Mouse (Mus musculus): ENCODE data around the gene Hrh2.

Gene Hrh2

GRCm38 (mm10) chr13:54192021-54192481 lies at the start of gene Hrh2:
Hrh2 (plus strand) TSS chr13:54192129.
- no peak for DNase-seq

DNA sequence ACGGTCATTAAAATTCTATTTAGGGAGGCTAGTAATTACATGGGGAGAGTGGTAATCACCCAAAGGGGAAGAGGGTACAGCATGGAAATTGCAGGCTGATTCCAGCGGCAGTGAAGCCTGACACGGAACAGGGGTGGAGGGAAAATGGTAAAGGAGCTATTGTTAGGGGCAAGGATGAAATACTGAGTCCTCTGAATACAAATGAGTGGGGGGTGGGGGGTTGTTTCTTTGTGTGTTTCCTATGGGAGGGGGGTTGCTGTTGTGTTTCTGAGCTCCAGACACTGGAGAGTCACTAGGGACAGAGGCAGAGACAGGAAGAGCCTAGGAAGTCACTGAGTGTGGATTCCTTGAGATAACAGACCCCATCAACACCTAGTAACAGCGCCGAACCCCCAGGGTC lies 48.1 kb upstream of the Hrh2 start:
- DNase-seq = no peak

GRCm38 (mm10) chr13:54144624-54145023 lies 47.3 kb upstream of the Hrh2 start:
- no peak for DNase-seq

- DNase-seq = no peak
Measured at GRCm38 (mm10) chr13:54147328-54147727, 44.6 kb upstream of the Hrh2 start.

DNA sequence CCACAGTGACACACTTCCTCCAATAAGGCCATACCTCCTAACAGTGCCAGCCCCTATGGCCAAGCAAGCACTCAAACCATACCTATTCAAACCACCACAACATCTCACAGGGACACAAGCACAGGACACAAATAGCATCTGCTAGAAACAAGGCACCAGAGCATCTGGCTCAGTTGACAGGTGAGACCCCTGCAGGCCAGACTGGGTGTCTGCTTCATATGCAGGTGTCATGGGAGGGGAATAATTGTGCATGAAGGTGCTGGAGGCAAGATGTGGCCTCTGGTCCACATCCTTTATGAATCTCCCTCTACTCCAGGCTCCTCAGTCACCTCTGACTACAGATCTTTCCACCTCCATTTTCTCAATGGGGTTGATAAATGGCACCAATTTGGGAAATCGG lies 39.5 kb upstream of the Hrh2 start:
- no peak for DNase-seq

DNA sequence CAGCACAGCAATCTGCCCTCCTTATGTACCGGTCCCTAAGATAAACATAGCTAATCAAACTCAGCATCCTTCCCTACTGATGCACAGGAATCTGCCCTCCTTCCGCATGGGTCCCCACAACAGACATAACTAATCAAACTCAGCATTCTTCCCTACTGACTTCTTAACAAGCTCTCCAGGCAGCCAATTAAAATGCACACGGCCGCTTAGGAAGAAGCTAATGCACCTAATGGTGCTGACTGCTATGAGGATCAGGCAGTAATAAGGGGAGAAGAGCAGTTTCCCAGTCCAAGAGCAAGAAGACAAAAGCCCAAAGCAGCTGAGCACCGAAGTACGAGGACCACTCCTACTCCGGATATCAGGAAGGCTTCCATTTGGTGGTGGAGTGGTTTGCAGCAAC lies 39.0 kb upstream of the Hrh2 start:
- no peak for DNase-seq

GRCm38 (mm10) chr13:54153672-54154218 lies 38.2 kb upstream of the Hrh2 start:
- no peak for DNase-seq

DNA sequence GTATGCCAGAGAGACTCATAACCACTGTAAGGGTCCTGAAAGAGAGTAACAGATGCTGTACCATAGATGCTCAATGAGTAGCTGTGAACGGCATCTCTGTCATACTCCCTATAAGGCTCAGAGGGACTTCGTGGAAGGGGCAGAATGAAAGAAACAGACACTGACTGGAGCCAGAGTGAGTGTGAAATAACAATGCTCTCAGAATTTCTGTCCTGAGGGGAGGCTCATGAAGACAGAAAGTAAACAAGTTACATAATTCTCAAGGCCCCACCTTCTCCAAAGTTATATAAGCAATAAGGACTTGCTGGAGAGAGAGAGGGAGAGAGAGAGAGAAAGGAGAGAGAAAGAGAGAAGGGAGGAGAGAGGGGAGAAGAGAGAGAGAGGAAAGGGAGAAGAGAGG lies 36.1 kb upstream of the Hrh2 start:
- no peak for DNase-seq

DNA sequence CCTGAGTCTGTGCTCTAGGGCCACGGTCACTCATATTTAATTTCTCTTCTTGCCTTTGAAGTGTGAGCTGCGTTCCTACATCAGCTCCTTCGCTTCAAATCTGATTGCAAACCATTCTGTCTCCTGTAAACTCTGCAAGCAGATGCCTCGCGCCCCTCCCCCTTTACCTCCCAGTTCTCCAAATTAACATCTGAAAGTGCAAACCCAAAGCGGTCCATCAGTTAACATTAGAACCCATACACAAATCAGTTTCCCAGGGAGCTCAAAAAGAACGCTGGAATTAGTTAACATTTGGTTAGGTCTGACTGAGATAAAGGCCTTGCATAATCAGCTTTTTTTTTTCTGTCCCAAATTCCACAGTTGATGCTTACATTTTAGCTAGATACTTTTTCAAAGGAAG lies 32.7 kb upstream of the Hrh2 start:
- DNase-seq = no peak

- DNase-seq = no peak
Measured at GRCm38 (mm10) chr13:54159756-54160155, 32.2 kb upstream of the Hrh2 start.

- DNase-seq = no peak
Measured at GRCm38 (mm10) chr13:54160546-54160945, 31.4 kb upstream of the Hrh2 start.

DNA sequence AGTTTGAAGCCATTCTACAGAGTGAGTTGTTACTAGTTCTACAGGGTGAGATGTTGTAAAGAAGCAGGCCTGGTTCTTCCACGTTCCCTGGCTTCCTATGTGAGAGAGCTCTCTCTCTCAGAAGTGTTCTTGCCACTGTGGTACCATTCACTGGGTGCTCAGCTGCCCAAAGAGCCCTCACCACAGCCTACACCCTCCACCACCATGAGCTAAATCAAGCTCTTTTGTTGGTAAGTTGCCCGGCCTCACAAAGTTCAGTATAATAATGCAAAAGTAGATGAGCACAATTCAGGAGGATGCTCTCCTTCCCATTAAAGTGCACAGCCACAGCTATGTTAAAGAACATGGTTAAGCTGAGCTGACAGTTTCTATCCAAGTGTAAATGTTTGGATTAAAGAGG lies 30.4 kb upstream of the Hrh2 start:
- DNase-seq = no peak

GRCm38 (mm10) chr13:54163363-54163762 lies 28.6 kb upstream of the Hrh2 start:
- no peak for DNase-seq

- DNase-seq = no peak
Measured at GRCm38 (mm10) chr13:54164462-54164861, 27.5 kb upstream of the Hrh2 start.

GRCm38 (mm10) chr13:54165066-54165465 lies 26.9 kb upstream of the Hrh2 start:
- no peak for DNase-seq

GRCm38 (mm10) chr13:54165765-54166164 lies 26.2 kb upstream of the Hrh2 start:
- DNase-seq = no peak

DNA sequence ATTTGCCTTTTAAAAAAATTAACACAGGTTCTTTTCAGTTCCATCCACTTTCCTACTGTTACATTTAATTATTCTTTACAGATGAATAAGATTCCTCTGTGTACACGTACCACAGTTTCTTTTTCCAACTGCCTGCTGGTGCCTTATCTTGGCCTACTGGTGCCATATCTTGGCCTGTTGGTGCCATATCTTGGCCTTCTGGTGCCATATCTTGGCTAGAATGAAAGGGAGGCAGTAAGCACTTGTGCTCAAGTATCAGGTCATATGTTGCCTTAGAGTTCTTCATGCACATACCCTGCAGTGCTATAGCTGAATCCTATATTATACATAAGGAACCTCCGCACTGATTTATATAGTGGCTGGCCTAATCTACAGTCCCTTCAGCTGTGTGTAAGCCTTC lies 24.9 kb upstream of the Hrh2 start:
- no peak for DNase-seq

DNA sequence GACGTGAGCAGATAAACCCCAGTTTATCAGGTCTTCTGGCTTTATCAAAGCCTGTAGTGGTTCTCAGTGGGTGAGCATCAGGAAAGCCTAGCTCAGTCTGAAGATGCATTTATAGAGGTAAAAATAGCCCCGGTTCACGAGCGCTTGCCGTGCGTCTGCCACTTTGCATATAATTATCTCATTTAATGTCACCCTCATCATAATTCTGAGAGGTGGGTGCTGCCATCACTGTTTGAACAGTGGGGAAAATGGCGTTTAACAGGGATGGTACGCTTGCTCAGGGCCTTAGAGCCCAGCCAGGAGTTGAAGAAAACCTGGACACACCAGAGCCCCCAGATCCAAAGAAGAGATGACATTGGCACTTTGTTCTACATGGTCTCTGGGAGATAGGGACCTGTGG lies 23.3 kb upstream of the Hrh2 start:
- no peak for DNase-seq

GRCm38 (mm10) chr13:54170288-54170687 lies 21.6 kb upstream of the Hrh2 start:
- DNase-seq = no peak

- no peak for DNase-seq
Measured at GRCm38 (mm10) chr13:54171346-54171745, 20.6 kb upstream of the Hrh2 start.

- DNase-seq = no peak
Measured at GRCm38 (mm10) chr13:54171761-54172160, 20.2 kb upstream of the Hrh2 start.

GRCm38 (mm10) chr13:54173941-54174340 lies 18.0 kb upstream of the Hrh2 start:
- DNase-seq = no peak

DNA sequence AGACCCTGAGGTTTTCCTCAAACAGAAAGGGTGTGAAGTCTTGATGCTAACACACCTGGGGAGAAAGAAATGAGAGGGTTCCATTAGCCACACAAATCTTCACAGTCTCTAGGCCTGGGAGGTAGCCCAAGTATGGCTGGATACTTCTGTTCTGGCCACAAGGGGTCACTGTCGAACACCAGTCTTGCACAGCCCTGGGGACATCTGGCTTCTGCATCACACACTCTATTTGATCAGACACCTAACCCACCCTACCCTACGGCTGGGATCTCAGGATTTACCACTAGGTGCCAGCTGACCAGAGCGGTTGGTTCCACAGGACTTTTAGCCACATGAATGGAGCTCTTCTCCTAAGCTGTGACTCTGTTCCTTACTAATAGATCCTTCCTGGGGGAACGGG lies 17.2 kb upstream of the Hrh2 start:
- no peak for DNase-seq

GRCm38 (mm10) chr13:54175426-54175825 lies 16.5 kb upstream of the Hrh2 start:
- DNase-seq = no peak

DNA sequence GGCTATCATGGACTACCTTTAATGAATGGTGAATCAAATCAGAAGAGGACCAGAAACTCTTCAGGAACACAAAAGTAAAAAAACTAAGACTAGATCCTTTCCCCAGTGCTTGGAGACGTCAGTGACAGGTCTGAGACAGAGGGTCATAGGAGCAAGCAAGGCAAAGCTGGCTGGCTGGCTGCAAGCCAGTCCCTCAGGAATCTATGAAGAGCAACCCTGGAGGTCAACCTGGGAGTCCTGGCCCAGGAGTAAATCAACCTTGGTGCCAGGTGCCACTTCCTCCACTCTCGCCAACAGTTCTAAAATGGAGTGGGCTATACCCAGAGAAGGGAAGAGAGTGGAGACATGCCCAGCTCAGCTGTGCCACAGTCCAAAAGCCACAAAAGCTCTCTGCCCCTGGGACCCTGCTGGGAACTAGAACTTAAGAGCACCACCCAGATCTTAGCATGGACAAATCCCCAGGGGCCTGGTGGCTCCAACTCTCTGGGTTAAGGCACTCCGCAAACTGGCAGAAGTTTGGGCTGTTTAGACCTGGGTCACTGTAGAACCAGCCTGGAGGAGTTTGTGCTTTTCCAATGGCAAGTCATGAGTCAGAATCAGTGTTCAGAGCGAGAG lies 15.4 kb upstream of the Hrh2 start:
- no peak for DNase-seq

Measured in lung, postnatal 10 days (tissue).